Mouse (Mus musculus): ENCODE measurements at regions not wholly inside any gene's neighbourhood (a gene's known extent, or its start where the extent isn't known, plus 50 kb on each side); places are given as distances from the start of the nearest gene placed in this dataset.

GRCm38 (mm10) chr17:9817056-9817455, 147.5 kb upstream of the Pabpc6 start:
- no peak for TF ChIP-seq EP300 (IDR thresholded peaks at IDR 0.05; ENCODE audit: low read depth)
- TF ChIP-seq CTCF (IDR thresholded peaks at IDR 0.05; ENCODE audit: low read depth) = no peak
